Mouse (Mus musculus): ENCODE measurements around the gene Prkn. TPM values are rescaled to one million over a fixed set of nuclear protein-coding genes. Genes with fewer than 3 reads are reported as not detected.

Gene Prkn
- polyA plus RNA-seq, 1 experiment from 2014 or later, result 3.2 TPM

- H3K27ac ChIP-seq, result no peak overlapping the region
- 32% methylated on average over 3 of the region's 3 CpGs for WGBS (ENCODE audit: missing documents)
- H3K79me2 ChIP-seq (ENCODE audit: inconsistent target), result no peaks in the 10 kb centered on the region
- no peaks in the 10 kb centered on the region for H3K36me3 ChIP-seq (ENCODE audit: inconsistent target)
- H3K4me3 ChIP-seq (ENCODE audit: inconsistent target), result no peak overlapping the region
Measured at GRCm38 (mm10) chr17:11844989-11845388, 1004.8 kb downstream of the Prkn start.

GRCm38 (mm10) chr17:11845506-11845905 lies 1005.3 kb downstream of the Prkn start:
- 21% methylated on average over 2 of the region's 2 CpGs for WGBS (ENCODE audit: missing documents)
- Histone ChIP-seq H3K4me3 (ENCODE audit: inconsistent target) (no peak overlapping the region), H3K79me2 (ENCODE audit: inconsistent target) (no peaks in the 10 kb centered on the region)

GRCm38 (mm10) chr17:11854571-11854970 lies 1014.4 kb downstream of the Prkn start:
- no peaks in the 10 kb centered on the region for H3K79me2 ChIP-seq (ENCODE audit: inconsistent target)
- 89% methylated on average over 10 of the region's 10 CpGs for WGBS (ENCODE audit: missing documents)
- no peak overlapping the region for H3K4me3 ChIP-seq (ENCODE audit: inconsistent target)
- H3K27ac ChIP-seq, result no peak overlapping the region
- H3K36me3 ChIP-seq (ENCODE audit: inconsistent target), result no peaks in the 10 kb centered on the region

More at GRCm38 (mm10) chr17:11845506-11845905, 1005.3 kb downstream of the Prkn start:
- Histone ChIP-seq H3K36me3 (ENCODE audit: inconsistent target) (no peaks in the 10 kb centered on the region), H3K27ac (no peak overlapping the region)

GRCm38 (mm10) chr17:11858772-11859405 lies 1018.7 kb downstream of the Prkn start:
- Histone ChIP-seq H3K79me2 (ENCODE audit: inconsistent target) (no peaks in the 10 kb centered on the region), H3K27ac (no peak overlapping the region), H3K4me3 (ENCODE audit: inconsistent target) (no peak overlapping the region), H3K36me3 (ENCODE audit: inconsistent target) (no peaks in the 10 kb centered on the region)
- 81% methylated on average over 7 of the region's 7 CpGs for WGBS (ENCODE audit: missing documents)

- no peak overlapping the region for H3K27ac ChIP-seq
- H3K79me2 ChIP-seq (ENCODE audit: inconsistent target), result no peaks in the 10 kb centered on the region
- H3K36me3 ChIP-seq (ENCODE audit: inconsistent target), result no peaks in the 10 kb centered on the region
- H3K4me3 ChIP-seq (ENCODE audit: inconsistent target), result no peak overlapping the region
- whole genome bisulfite sequencing (ENCODE audit: missing documents), result 86% methylated on average over 6 of the region's 6 CpGs
Measured at GRCm38 (mm10) chr17:11861178-11861577, 1021.0 kb downstream of the Prkn start.

- no peak overlapping the region for H3K27ac ChIP-seq
- H3K36me3 ChIP-seq (ENCODE audit: inconsistent target), result no peaks in the 10 kb centered on the region
- 65% methylated on average over 2 of the region's 2 CpGs for WGBS (ENCODE audit: missing documents)
- no peaks in the 10 kb centered on the region for H3K79me2 ChIP-seq (ENCODE audit: inconsistent target)
- H3K4me3 ChIP-seq (ENCODE audit: inconsistent target), result no peak overlapping the region
Measured at GRCm38 (mm10) chr17:11862360-11862759, 1022.2 kb downstream of the Prkn start.

GRCm38 (mm10) chr17:11863017-11863416 lies 1022.8 kb downstream of the Prkn start:
- Histone ChIP-seq H3K4me3 (ENCODE audit: inconsistent target) (no peak overlapping the region), H3K36me3 (ENCODE audit: inconsistent target) (no peaks in the 10 kb centered on the region), H3K79me2 (ENCODE audit: inconsistent target) (no peaks in the 10 kb centered on the region), H3K27ac (no peak overlapping the region)
- WGBS (ENCODE audit: missing documents), result 90% methylated on average over 11 of the region's 11 CpGs

GRCm38 (mm10) chr17:11866231-11866630 lies 1026.0 kb downstream of the Prkn start:
- 88% methylated on average over 3 of the region's 3 CpGs for WGBS (ENCODE audit: missing documents)
- H3K79me2 ChIP-seq (ENCODE audit: inconsistent target), result no peaks in the 10 kb centered on the region
- no peak overlapping the region for H3K4me3 ChIP-seq (ENCODE audit: inconsistent target)
- no peak overlapping the region for H3K27ac ChIP-seq
- H3K36me3 ChIP-seq (ENCODE audit: inconsistent target), result no peaks in the 10 kb centered on the region

GRCm38 (mm10) chr17:11867334-11868095 lies 1027.3 kb downstream of the Prkn start:
- 82% methylated on average over 13 of the region's 13 CpGs for WGBS (ENCODE audit: missing documents)
- H3K79me2 ChIP-seq (ENCODE audit: inconsistent target), result no peaks in the 10 kb centered on the region

GRCm38 (mm10) chr17:11870546-11870945 lies 1030.4 kb downstream of the Prkn start:
- H3K27ac ChIP-seq, result no peak overlapping the region
- no peaks in the 10 kb centered on the region for H3K79me2 ChIP-seq (ENCODE audit: inconsistent target)
- H3K36me3 ChIP-seq (ENCODE audit: inconsistent target), result no peaks in the 10 kb centered on the region
- H3K4me3 ChIP-seq (ENCODE audit: inconsistent target), result no peak overlapping the region
- 93% methylated on average over 10 of the region's 10 CpGs for WGBS (ENCODE audit: missing documents)

More at GRCm38 (mm10) chr17:11867334-11868095, 1027.3 kb downstream of the Prkn start:
- no peaks in the 10 kb centered on the region for H3K36me3 ChIP-seq (ENCODE audit: inconsistent target)
- no peak overlapping the region for H3K27ac ChIP-seq
- no peak overlapping the region for H3K4me3 ChIP-seq (ENCODE audit: inconsistent target)

- H3K4me3 ChIP-seq (ENCODE audit: inconsistent target), result no peak overlapping the region
- no peak overlapping the region for H3K27ac ChIP-seq
- H3K79me2 ChIP-seq (ENCODE audit: inconsistent target), result no peaks in the 10 kb centered on the region
- H3K36me3 ChIP-seq (ENCODE audit: inconsistent target), result no peaks in the 10 kb centered on the region
- WGBS (ENCODE audit: missing documents), result 83% methylated on average over 2 of the region's 2 CpGs
Measured at GRCm38 (mm10) chr17:11876240-11876639, 1036.1 kb downstream of the Prkn start.

GRCm38 (mm10) chr17:11881110-11881820 lies 1041.1 kb downstream of the Prkn start:
- Histone ChIP-seq H3K79me2 (ENCODE audit: inconsistent target) (no peaks in the 10 kb centered on the region), H3K4me3 (ENCODE audit: inconsistent target) (no peak overlapping the region)
- 92% methylated on average over 5 of the region's 5 CpGs for WGBS (ENCODE audit: missing documents)

GRCm38 (mm10) chr17:11885601-11886000 lies 1045.4 kb downstream of the Prkn start:
- whole genome bisulfite sequencing (ENCODE audit: missing documents), result 93% methylated on average over 6 of the region's 6 CpGs
- no peaks in the 10 kb centered on the region for H3K36me3 ChIP-seq (ENCODE audit: inconsistent target)
- H3K4me3 ChIP-seq (ENCODE audit: inconsistent target), result no peak overlapping the region
- no peak overlapping the region for H3K27ac ChIP-seq
- no peaks in the 10 kb centered on the region for H3K79me2 ChIP-seq (ENCODE audit: inconsistent target)

More at GRCm38 (mm10) chr17:11881110-11881820, 1041.1 kb downstream of the Prkn start:
- Histone ChIP-seq H3K36me3 (ENCODE audit: inconsistent target) (no peaks in the 10 kb centered on the region), H3K27ac (no peak overlapping the region)

- 73% methylated on average over 4 of the region's 4 CpGs for WGBS (ENCODE audit: missing documents)
- no peaks in the 10 kb centered on the region for H3K36me3 ChIP-seq (ENCODE audit: inconsistent target)
- no peak overlapping the region for H3K4me3 ChIP-seq (ENCODE audit: inconsistent target)
- no peaks in the 10 kb centered on the region for H3K79me2 ChIP-seq (ENCODE audit: inconsistent target)
- H3K27ac ChIP-seq, result no peak overlapping the region
Measured at GRCm38 (mm10) chr17:11886963-11887362, 1046.8 kb downstream of the Prkn start.
